Mouse (Mus musculus): Measurements from ENCODE around the gene Olfr6.

DNA sequence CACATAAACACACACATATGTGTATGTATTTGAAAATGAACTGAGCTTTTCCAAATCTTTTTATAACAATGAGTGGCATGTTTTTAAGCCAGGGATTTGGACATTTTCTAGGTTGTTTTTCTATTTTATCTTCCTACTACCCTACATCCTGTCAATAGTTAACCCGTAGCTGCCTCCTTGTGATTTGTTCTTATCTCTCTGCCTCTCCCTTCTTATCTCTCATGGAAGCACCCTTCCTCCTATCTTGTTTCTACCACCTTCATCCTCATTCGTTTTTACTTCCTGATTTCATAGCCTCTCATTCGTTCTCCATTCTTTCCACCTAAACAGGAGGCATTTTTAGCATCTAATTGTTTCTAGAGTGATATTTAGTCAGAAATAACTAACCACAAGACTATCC lies 40.4 kb upstream of the Olfr6 start:
- no peak for TF ChIP-seq CTCF (conservative IDR thresholded peaks at IDR 0.05; ENCODE audit: insufficient read depth, insufficient read length, low read depth, low read length)
- TF ChIP-seq POLR2A (IDR thresholded peaks at IDR 0.05; ENCODE audit: low read depth, low read length): no peak

Data from kidney, adult 2 months (tissue).